Mouse (Mus musculus) MEL-GATA-1-ER (cell line): ENCODE data around the gene Smox.
"Not testable (repeated sequence)": the region's sequence is repeated elsewhere in the genome, so short reads cannot be mapped to it uniquely, and the experiment has no call there.

Source experiments
- DNase-seq: peaks from one replicate; pipeline ENCODE4 v3.0.0-alpha.2; 2012; ENCODE audit warnings: low read depth; ENCODE audit errors: extremely low read depth

The Smox gene

DNA sequence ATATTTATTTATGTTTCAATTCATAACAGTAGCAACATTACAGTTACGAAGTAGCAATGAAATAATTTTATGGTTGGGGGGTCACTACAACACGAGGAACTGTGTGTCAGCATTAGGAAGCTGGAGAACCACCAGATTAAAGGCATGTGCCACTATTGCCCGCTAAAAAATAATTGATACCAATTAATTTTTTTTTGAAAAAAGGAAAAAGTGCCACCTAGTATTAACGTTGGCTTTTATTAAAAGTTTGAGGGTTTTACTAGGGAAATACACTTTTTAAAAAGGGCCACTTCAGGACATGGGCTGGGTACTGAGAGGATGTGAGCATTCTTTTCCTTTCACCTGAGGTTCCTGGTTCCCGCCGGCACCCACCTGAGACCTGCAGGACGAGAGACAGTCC lies at the start of gene Smox:
TSS of gene Smox (plus strand) at position 301 of the 400 bp plus-strand sequence.
- DNase-seq: no peak

- DNase-seq: no peak
Observed at GRCm38 (mm10) chr2:131443084-131443890, 48.0 kb upstream of the Smox start.

DNA sequence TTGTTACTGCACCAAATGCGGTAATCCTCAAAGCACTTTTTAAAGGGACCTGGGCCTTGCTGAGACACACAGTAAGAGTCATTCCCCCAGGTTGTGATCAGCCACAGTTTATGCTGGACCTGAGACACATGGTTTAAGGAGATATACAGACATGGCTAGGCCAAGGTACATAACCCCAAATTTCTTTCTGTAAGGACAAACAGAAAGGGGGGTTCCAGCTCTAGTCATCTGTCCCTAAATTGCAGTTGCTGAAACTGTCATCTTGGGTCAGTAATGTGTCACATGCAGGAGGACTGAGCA lies 47.5 kb upstream of the Smox start:
- DNase-seq: no peak

- no peak for DNase-seq
Observed at GRCm38 (mm10) chr2:131446416-131446982, 44.8 kb upstream of the Smox start.

- DNase-seq: no peak
Observed at GRCm38 (mm10) chr2:131447566-131448330, 43.5 kb upstream of the Smox start.

- no peak for DNase-seq
Observed at GRCm38 (mm10) chr2:131448353-131448752, 42.9 kb upstream of the Smox start.

- DNase-seq: no peak
Observed at GRCm38 (mm10) chr2:131449720-131450119, 41.6 kb upstream of the Smox start.

- DNase-seq: no peak
Observed at GRCm38 (mm10) chr2:131450491-131450890, 40.8 kb upstream of the Smox start.

DNA sequence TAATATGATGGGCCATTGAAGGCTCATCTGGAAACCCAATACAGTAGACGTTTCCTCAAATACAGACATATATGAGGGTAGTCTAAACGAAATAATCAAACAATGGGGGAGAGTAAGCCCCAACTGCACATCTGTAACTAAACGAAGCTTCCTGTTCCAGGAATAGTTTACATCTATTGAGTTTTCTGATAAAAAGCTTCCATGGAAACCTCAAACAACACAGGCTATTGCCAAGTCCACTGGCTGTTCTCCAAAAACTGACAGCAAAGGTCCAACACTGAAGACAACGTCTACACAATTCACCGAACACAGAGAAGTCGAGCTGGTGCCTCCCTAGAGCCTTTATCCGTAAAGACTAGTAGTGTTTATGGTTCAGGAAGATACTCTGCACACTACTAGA lies 33.6 kb upstream of the Smox start:
- DNase-seq: no peak

- DNase-seq: no peak
Observed at GRCm38 (mm10) chr2:131460946-131461682, 30.2 kb upstream of the Smox start.

GRCm38 (mm10) chr2:131462991-131463390 lies 28.3 kb upstream of the Smox start:
- no peak for DNase-seq

GRCm38 (mm10) chr2:131464147-131464546 lies 27.1 kb upstream of the Smox start:
- DNase-seq: no peak

- no peak for DNase-seq
Observed at GRCm38 (mm10) chr2:131466732-131467131, 24.6 kb upstream of the Smox start.

GRCm38 (mm10) chr2:131469916-131470315 lies 21.4 kb upstream of the Smox start:
- no peak for DNase-seq

DNA sequence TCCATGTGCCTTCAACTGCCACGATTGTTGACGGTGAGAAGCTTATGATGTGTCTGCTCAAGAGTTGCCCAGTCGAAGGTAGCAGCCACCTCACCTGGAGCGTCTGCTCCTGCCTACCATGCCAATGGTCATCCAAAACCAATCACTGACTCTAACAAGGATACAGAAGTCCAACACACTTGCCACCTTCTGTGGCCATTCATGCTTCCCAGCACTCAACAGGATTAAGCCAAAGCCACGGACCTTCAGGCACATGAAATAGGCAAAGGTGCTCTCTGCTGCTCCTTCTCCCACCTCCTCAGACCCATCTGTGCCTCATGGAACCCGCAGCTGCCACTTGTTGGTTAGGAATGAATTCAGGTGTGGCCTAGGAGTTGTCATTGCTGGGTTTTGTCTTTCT lies 17.5 kb upstream of the Smox start:
- DNase-seq: no peak

DNA sequence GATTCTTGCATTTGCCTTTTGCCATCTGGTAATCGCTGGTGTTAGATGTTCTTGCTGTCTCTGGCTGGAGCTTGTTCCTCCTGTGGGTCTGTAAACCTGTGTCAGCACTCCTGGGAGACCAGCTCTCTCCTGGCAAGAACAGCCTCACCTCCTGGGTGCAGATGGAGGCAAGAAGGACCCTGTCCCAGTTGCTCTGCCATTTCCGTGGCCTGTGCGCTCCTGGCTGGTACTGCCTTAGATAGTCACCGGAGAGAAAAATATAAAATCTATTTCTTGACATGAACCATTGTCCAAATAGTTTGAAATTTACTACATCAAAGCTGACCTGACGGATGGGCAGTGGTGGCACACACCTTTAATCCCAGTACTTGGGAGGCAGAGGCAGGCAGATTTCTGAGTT lies 14.2 kb upstream of the Smox start:
- not testable (repeated sequence) for DNase-seq

DNA sequence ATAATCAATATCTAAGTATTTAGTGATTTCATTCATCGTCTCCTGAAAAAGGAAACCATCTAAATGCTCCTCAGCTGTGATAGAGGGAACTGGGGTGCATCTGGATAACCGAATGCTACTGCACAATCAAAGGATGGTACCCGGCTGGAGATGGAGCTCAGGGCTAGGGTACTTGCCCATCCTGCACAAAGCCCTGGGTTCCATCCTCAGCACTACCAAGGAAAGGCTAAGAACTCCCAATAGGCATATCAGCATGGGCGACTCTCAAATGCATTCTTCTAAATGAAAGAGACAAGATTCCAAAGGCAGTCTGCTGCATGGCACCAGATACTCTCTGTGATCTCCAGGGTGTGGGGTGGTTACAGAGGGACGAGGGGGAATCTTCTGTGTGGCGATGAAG lies 13.4 kb upstream of the Smox start:
- DNase-seq: no peak

DNA sequence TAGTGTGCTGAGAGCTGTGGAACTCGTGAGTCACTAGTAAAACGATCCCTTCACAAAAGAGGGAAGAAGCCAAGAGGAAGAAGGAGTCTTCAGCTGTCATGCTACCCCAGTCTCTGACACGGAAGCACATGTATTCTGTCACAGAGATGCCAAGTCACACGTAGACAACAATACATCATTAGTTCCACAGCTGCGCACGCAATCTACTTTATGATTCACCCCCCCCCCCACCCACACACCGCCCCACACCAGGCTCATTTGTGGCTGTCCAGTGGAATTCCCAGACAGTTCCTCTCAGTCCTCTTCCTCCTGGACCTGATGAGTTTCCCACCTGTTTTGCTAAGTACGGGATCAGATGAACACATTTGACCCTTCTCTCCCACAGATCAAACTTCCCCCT lies 12.9 kb upstream of the Smox start:
- no peak for DNase-seq

- DNase-seq: no peak
Observed at GRCm38 (mm10) chr2:131478916-131479315, 12.4 kb upstream of the Smox start.

- no peak for DNase-seq
Observed at GRCm38 (mm10) chr2:131481733-131482132, 9.6 kb upstream of the Smox start.

DNA sequence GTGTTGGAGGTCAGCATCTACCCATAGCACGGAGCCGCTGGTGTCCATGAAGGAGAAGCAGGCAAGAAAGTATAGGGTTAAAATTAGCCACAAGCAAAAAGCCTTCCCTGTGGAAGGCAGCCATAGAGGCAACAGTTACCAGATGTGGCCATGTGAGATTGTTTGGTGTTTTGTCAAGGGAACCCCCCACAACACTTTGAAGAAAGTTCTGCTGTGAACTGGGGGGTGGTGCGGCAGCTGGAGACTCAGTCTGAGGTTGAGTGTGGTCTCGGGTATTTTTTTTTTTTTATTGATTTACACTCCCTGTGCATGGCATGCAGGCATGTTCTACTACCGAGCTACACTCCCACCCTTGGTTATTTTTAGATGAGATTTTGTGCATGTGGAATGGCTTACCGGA lies 8.8 kb upstream of the Smox start:
- DNase-seq: no peak

- DNase-seq: no peak
Observed at GRCm38 (mm10) chr2:131483562-131483961, 7.7 kb upstream of the Smox start.
